Mouse (Mus musculus) heart, embryonic 14.5 days (tissue): ENCODE results near the gene Gng8. TPM values are rescaled to one million over a fixed set of nuclear protein-coding genes. Genes with fewer than 3 reads are reported as not detected.

Source experiments
- ATAC-seq: fragments of 200-750 bp; cut with Nextera tagmentation; 2 replicates; pipeline ENCODE4 v1.8.0; 2017; ENCODE audit warnings: low read depth, moderate TSS enrichment; ENCODE audit not compliant: insufficient number of reproducible peaks, insufficient read depth, low FRiP score
- H3K27ac ChIP-seq, 2 experiments: fragments of 200-500 bp in 1 of 2; fragments of 300-500 bp in 1 of 2; sonication (generic) in 1 of 2; replicated peaks in 1 of 2; 2 replicates each; pipeline ENCODE4 v1.5.1; 2012 to 2014; ENCODE audit warnings: low read depth in 2 of 2, low read length in 2 of 2, control low read depth in 1 of 2, mild to moderate bottlenecking in 1 of 2, mixed read lengths in 1 of 2; ENCODE audit not compliant: control insufficient read depth in 1 of 2, insufficient read depth in 1 of 2
- H3K27me3 ChIP-seq: fragments of 300-500 bp; sonication (generic); 2 replicates; pipeline ENCODE4 v1.6.1; 2014; ENCODE audit warnings: mild to moderate bottlenecking, low read length, control low read depth; ENCODE audit not compliant: control insufficient read depth, insufficient read depth
- H3K36me3 ChIP-seq: fragments of 300-500 bp; sonication (generic); 2 replicates; pipeline ENCODE4 v1.6.1; 2014; ENCODE audit warnings: mild to moderate bottlenecking, control low read depth, low read length, mixed read lengths; ENCODE audit not compliant: control insufficient read depth, insufficient read depth
- H3K4me1 ChIP-seq, 2 experiments: fragments of 200-500 bp in 1 of 2; fragments of 300-500 bp in 1 of 2; sonication (generic) in 1 of 2; 2 replicates each; pipeline ENCODE4 v1.6.1; 2012 to 2014; ENCODE audit warnings: low read length in 2 of 2, control low read depth in 1 of 2, mixed read lengths in 1 of 2; ENCODE audit not compliant: control insufficient read depth in 2 of 2, insufficient read depth in 2 of 2
- H3K4me2 ChIP-seq: fragments of 300-500 bp; sonication (generic); 2 replicates; pipeline ENCODE4 v1.6.1; 2014; ENCODE audit warnings: mild to moderate bottlenecking, low read length
- H3K4me3 ChIP-seq, 2 experiments: fragments of 200-500 bp in 1 of 2; fragments of 300-500 bp in 1 of 2; sonication (generic) in 1 of 2; 2 replicates each; pipeline ENCODE4 v1.5.1; 2012 to 2014; ENCODE audit warnings: low read length in 2 of 2, mild to moderate bottlenecking in 2 of 2, control low read depth in 1 of 2, low read depth in 1 of 2, moderate library complexity in 1 of 2; ENCODE audit not compliant: control insufficient read depth in 1 of 2, insufficient read depth in 1 of 2
- H3K9ac ChIP-seq: fragments of 300-500 bp; sonication (generic); 2 replicates; pipeline ENCODE4 v1.6.1; 2014; ENCODE audit warnings: mild to moderate bottlenecking, low read length
- H3K9me3 ChIP-seq: fragments of 300-500 bp; sonication (generic); 2 replicates; pipeline ENCODE4 v1.6.1; 2016; ENCODE audit warnings: low read length, control low read depth; ENCODE audit not compliant: control insufficient read depth
- WGBS: fragments of 180-500 bp; shearing (Covaris S2); extraction: QIAGEN DNeasy Blood & Tissue Kit; methylation state at CpG from one replicate; pipeline ENCODE4 v1.1.7; 2014; 5-methylcytosine and 5-hydroxymethylcytosine counted together
- polyA plus RNA-seq: library from polyadenylated mRNA; unstranded; fragments of >200 nt; fragmentation: Nextera tagmentation; extraction: Ambion mirVana; gene quantifications from 2 replicates; pipeline ENCODE4 v1.2.1, GENCODE M21; 2014

Gene Gng8
- polyA plus RNA-seq, 1 experiment from 2014 or later = 6.9 TPM

GRCm38 (mm10) chr7:16914453-16915343 lies 23.1 kb downstream of the Gng8 start:
- H3K4me2 ChIP-seq = no peak overlapping the region
- peaks cover 56% of the 10 kb centered on the region for H3K36me3 ChIP-seq
- no peak overlapping the region for H3K9ac ChIP-seq
- no peak overlapping the region for H3K27ac ChIP-seq
- WGBS = 83% methylated on average over 18 of the region's 18 CpGs
- ATAC-seq = no peak
- peaks cover 2% of the 10 kb centered on the region; the same call in 1 of the 2 replicates for H3K27me3 ChIP-seq
- no peak overlapping the region for H3K4me3 ChIP-seq
- H3K4me1 ChIP-seq = peaks cover 5 to 21% of the 10 kb centered on the region in 2 experiments; a peak in 3 of 4 replicates
- no peaks in the 10 kb centered on the region for H3K9me3 ChIP-seq

DNA sequence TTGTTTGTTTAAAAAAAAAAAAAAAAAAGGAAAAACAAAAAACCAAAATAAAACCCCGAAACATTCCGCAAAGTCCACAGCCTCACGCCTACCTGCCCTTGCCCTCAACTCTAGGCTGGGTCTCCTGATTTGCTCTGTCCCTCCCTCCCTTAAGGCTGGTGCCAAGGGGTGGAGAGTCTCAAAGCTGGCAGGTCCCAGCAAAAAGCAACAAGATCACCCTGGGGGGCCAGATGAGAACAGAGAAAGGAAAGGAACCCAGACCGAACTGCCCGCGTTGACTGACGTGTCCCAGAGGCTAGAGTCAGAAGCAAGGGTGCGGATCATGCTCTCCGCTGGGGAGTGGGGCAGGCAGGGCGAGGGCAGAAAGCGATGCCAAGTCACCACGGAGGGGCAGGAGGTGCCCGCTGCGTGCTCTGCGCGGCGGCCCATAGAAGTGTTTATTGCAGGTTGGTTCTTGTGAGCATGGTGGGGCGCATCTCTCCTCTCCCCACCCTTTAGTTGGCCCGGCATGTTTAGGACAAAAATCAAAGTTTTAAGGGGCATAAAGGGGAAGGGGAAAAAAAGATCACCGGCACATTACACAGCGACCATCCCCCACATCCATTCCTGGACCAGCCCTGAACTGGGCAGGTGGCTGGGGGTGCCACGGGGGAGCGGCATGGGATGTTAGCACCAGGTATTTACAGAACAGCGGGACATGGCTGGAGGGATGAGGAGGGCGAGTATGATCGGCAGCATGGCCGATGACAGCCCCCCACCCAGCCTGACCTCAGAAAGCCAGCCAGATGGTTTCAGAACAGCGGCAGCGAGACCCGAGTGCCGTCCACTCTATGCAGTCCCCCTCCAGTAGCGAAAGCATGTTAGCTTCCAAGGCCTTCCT lies 24.1 kb downstream of the Gng8 start:
- H3K36me3 ChIP-seq = peaks cover 66% of the 10 kb centered on the region
- H3K4me1 ChIP-seq = peaks cover 5 to 25% of the 10 kb centered on the region in 2 experiments; a peak in 3 of 4 replicates
- 83% methylated on average over 32 of the region's 32 CpGs for WGBS

GRCm38 (mm10) chr7:16916342-16917265 lies 25.0 kb downstream of the Gng8 start:
- peaks cover 11 to 34% of the 10 kb centered on the region in 2 experiments for H3K4me1 ChIP-seq

More for the DNA sequence above, 24.1 kb downstream of the Gng8 start:
- H3K9ac ChIP-seq = no peak overlapping the region
- no peaks in the 10 kb centered on the region for H3K27me3 ChIP-seq
- H3K27ac ChIP-seq = no peak overlapping the region
- no peak overlapping the region for H3K4me2 ChIP-seq
- H3K9me3 ChIP-seq = no peaks in the 10 kb centered on the region
- ATAC-seq = no peak
- H3K4me3 ChIP-seq = no peak overlapping the region

DNA sequence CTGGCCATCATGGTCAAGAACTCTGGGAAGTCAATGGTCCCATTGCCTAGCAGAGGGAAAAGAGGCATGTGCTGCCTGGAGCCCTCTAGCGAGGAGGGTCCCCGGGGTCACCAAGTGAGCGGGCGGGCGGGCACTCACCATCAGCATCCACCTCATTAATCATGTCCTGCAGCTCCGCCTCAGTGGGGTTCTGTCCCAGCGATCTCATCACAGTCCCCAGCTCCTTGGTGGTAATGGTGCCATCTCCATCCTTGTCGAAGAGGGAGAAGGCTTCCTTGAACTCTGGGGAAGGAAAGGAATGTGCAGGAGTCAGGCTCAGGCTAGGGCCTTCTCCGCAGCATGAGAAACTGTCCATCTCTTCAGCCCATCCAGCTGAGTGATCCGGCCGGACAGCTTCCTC lies 25.9 kb downstream of the Gng8 start:
- Histone ChIP-seq H3K27me3 (no peaks in the 10 kb centered on the region), H3K27ac (no peak overlapping the region), H3K4me3 (no peak overlapping the region), H3K36me3 (peaks cover 78% of the 10 kb centered on the region), H3K9me3 (no peaks in the 10 kb centered on the region), H3K4me1 (peaks cover 17 to 43% of the 10 kb centered on the region in 2 experiments), H3K9ac (no peak overlapping the region), H3K4me2 (no peak overlapping the region)
- ATAC-seq = no peak
- WGBS = 78% methylated on average over 11 of the region's 11 CpGs

More at GRCm38 (mm10) chr7:16916342-16917265, 25.0 kb downstream of the Gng8 start:
- no peak overlapping the region for H3K4me3 ChIP-seq
- no peaks in the 10 kb centered on the region for H3K9me3 ChIP-seq
- 57% methylated on average over 30 of the region's 30 CpGs for WGBS
- H3K4me2 ChIP-seq = no peak overlapping the region
- ATAC-seq = no peak
- peaks cover 74% of the 10 kb centered on the region for H3K36me3 ChIP-seq
- H3K27me3 ChIP-seq = no peaks in the 10 kb centered on the region
- H3K27ac ChIP-seq = no peak overlapping the region
- H3K9ac ChIP-seq = no peak overlapping the region

- WGBS = 82% methylated on average over 9 of the region's 9 CpGs
- no peak for ATAC-seq
- Histone ChIP-seq H3K4me1 (peaks cover 21 to 48% of the 10 kb centered on the region in 2 experiments), H3K9ac (no peak overlapping the region), H3K27me3 (no peaks in the 10 kb centered on the region), H3K36me3 (peaks cover 78% of the 10 kb centered on the region), H3K4me2 (no peak overlapping the region), H3K9me3 (no peaks in the 10 kb centered on the region), H3K4me3 (no peak overlapping the region), H3K27ac (no peak overlapping the region)
These were observed 26.4 kb downstream of the Gng8 start for GRCm38 (mm10) chr7:16918014-16918413.

DNA sequence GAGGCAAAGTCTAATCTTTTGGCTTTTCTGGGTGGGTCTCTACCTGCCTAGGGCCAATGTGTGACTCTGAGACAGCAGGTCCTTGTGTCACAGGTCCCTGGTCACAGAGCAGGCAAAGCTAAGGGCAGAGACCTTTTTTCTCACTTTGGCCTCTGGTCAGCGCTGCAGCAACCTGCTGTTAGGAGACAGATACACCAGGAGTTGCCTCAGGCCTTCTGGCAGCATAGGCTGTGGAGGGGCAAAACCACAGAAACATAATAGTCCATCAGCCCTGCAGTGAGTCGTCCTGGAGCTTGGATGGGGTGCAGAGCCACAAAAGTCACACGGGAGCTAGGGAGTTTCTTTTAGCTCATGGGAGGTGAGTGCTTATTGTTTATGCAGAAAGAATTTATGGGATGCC lies 27.1 kb downstream of the Gng8 start:
- WGBS = 79% methylated on average over 3 of the region's 3 CpGs
- no peak overlapping the region for H3K4me3 ChIP-seq
- H3K9ac ChIP-seq = no peak overlapping the region
- H3K4me1 ChIP-seq = peaks cover 21 to 48% of the 10 kb centered on the region in 2 experiments
- H3K9me3 ChIP-seq = no peaks in the 10 kb centered on the region
- no peak overlapping the region for H3K4me2 ChIP-seq
- no peaks in the 10 kb centered on the region for H3K27me3 ChIP-seq
- no peak for ATAC-seq
- peaks cover 78% of the 10 kb centered on the region for H3K36me3 ChIP-seq
- no peak overlapping the region for H3K27ac ChIP-seq
